Mouse (Mus musculus): Measurements from ENCODE around the gene Gtf3c5.

The Gtf3c5 gene

DNA sequence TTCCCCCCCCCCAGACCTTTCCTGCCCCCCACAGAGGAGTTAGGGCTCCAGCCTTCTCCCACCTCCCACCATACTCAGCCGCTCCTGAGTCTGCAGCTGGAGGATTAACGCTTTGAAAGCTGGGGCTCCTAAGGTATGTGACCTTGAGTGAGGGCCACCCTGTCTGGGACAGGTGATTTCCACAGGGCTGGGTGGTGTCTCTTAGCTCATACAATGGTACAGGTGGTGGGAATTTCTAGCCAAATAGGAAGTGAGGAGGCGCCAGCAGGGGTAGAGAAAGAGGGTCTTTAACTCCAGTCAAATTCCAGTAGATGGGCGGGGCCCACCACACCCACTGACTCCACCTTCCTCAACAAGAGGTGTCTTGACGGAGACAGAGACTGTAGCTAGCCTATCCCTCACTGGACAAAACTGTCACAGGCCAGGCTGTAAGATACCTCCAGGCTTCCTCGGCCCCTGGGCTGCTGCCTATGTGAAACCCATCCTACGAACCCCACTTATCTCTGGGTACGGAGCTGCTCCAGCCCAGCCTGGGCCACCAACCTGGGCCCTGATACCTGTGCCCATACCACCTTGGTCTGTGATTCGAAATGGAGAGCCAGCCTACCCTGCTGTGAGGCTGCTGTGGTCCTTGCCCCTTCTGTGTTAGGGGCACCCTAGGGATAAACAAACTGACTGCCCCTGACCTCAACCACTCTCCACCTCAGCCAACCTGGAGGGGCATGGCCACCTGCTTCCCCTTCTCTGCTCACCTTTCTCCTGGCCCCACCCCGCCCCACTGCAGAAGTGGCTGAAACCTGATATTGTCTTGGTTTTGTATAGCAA lies 24.0 kb upstream of the Gtf3c5 start:
- no peak for DNase-seq (ENCODE audit: low spot score)

DNA sequence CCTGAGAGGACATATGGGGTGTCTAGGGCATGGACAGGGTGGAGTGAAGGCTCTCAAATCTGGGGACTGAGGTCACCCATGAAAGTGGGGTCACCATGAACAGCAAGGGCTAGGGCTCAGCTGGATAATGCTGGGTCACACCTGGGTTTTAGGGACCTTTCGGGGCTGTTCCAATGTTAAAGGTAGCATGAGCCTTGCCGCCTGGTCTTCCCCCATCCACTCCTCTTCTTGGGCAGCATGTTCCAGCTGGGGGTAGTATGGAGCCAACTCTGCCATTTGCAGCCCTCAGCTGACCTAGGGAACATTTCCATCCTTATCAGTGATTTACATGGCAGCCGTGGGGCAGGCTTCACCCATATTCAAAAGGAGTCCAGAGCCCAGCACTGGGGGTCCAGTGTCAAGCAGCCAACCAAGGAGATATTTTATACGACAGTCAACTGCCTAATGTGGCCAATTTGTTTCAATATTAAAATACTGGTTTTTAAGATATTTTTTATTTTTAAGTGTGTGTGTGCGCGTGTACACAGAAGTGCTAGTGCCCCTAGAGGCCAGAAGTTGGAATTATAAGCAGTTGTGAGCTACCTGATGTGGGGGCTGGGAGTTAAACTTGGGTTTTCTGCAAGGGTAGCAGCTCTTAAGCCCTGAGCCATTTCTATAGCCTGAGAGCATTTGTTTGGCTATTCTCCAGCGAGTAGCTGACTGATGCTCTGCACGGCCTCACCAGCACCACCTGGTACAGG lies 23.2 kb upstream of the Gtf3c5 start:
- DNase-seq (ENCODE audit: low spot score): no peak

DNA sequence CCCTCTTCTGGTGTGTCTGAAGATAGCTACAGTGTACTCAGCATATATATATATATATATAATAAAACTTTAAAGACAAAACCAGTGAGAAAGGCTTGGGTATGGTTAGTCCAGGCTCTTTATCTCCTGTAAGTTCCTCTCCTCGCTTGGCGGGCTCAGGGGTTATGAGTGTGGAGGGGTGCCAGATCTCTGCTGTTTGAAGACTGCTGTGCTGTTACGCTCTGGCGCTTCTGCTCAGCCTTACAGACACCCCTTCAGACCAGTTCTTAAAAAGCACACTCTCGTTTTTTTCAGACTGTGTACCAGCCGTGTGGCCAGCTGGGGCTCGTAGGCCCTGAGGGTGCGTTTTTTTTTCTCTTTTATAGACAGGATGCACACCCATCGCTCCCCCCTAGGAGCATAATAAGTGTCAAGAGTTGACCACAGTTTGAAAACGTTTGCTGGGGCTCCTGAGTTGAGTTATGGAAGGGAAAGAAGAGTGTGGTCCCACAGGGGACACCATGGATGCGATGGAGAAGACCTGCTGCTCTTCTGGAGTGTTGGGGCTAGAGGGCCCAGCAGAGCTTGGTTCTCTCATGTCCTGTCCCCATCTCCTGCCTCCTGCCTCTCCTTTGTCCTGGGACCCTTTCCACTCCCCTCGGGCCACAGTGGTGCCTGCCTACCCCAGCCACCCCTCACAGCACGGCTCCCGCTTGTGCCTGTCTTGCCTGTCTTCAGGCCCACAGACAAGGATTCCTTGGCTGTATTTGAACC lies 22.4 kb upstream of the Gtf3c5 start:
- DNase-seq (ENCODE audit: low spot score): no peak

DNA sequence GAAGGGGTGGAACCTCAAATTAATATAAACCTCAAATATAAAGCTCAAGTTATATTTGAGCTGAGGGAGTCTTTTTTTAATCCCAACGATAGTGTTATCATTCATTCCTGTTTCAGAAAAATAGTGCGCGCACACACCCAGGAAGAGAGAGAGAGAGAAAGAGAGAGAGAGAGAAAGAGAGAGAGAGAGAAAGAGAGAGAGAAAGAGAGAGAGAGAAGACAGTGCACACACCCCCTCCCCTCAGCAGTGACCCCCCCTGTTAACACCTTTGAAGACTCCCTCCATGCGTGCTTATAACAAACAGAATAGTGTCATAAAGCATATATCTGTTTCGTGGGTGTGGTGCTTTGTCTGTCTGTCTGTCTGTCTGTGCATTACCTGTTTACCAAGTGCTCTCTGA lies 20.0 kb upstream of the Gtf3c5 start:
- DNase-seq (ENCODE audit: low spot score): no peak

DNA sequence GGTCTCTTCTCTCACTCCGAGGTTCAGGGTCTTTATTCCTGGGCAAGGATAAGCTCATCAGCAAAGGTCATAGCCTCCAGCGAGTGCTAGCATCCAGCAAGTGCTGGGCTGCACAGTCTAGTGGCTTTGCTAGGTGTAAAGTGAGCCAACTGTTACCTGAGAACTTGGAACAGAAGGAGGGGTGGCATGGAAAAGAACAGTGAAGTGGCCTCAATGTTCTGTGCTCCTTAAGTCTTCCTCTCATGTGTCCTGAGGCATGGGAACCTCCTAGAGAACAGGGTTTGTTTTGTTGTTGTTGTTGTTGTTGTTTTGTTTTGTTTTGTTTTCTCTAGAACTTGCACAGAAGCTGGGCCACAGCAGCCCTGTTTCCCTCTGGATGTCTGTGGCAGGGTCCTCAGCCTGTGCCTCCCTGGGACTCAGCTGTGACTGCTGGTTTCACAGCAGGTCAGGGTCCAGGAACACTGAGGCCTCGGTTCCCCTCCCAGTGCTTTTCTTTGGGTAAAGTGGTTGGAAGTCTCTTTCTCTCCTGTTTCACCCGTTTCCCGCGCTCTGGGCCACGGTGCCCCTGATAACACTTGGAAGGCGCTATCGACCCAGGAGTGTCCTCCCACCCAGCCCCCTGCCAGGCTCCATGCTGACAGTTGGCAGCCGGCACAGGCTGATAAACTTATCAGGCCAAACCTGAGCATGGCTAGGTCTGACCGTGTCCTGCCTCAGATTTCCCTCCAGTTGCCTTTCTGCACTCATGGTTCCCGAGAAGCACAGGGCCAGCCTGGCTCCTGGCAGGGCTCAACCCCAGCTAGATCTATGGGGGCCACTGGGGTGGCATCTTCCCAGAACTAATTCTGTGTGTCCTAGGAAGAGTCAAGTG lies 18.4 kb upstream of the Gtf3c5 start:
- DNase-seq (ENCODE audit: low spot score): no peak

DNA sequence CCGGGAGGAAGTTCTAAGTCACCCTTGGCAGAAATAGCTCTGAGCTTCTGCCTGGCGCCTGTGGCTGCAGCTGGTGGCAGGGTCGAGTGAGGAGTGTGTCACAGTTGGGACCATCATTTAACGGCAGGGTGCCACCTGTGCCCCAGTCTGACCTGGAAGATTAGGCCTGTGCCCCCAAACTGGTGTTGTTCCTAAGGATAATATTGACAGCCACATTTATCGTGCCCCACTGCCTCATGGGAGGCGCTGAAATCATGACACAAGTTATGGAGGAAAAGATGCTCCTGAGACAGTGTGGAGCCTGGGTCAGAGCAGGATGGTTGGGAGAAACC lies 16.0 kb upstream of the Gtf3c5 start:
- DNase-seq (ENCODE audit: low spot score): no peak

DNA sequence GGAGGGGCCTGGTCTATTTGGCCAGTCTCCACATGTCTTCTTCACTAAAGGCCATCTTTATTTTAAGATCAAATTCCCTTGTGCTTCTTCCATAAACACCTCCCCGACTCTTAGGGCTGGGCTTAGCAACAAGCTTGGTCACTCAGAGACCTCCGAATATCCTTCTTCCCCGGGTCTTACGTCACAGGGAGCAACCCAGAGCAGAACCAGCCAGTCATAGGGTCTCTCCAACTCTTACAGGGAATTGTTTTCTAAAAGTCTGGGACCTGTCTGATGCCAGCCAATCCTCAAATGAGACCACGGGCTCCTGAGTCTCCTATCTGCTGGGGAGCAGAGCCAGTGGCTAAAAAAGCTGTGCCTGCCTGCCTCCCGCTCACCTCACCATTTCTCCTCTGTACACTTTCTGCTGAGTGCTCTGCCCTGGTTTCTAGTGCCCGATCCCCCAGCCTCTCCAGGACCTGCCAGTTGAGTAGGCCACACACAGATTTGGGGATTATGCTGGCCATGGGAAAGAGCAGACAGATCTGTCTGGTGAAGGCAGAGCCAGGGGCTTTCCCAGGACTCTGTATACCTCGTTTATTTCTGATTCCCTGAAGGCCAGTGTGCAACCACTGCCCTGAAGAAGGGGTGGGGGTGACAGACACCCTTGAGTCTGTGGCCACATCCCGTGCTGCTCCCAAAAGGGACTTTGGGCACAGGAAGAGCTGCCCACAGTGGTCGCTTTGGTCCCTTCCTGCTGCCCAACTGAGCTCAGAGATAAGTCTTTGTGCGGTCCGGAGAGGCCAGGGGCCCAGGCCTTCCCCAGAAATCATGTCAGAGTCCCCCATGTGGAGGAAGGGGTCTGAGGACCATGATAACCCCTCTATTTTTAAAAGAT lies 15.4 kb upstream of the Gtf3c5 start:
- DNase-seq (ENCODE audit: low spot score): no peak

DNA sequence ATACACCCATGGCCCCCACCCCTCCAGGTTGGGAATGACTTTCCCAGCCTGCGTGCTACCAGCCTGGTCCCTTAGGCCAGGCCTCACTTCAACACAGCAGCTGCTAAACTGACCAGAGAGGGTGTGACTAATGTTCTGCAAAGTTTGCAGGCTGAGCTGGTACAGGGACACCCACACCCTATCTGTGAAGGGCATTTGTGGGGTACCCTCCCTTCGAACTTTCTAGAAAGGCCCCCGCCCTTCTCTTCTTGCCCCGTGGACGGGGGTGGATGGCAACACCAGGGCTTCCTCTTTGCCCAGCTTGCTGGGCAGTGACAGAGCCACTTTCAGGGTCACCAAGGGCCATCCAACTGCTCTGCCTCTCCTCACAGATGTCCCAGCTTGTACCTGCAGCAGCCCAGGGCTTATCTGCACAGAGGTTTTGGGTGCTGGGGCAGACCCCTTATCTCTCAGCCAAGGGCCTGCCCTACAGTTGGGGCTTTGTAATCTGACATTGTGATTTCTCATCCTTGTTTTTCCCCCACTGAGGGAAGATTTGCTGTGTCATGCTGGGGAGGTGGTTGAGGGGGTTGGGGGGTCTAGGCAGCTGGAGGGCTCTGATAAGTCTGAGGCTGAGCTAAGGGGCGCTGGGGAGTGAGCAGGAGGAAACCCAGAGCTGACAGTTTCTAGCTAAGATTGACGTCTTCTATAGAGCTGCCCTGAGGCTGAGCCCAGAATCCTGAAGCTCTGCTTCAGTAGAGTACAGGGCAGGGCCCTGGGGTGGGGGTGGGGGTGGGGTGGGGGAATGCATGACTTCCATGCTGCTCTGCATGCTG lies 14.4 kb upstream of the Gtf3c5 start:
- no peak for DNase-seq (ENCODE audit: low spot score)

DNA sequence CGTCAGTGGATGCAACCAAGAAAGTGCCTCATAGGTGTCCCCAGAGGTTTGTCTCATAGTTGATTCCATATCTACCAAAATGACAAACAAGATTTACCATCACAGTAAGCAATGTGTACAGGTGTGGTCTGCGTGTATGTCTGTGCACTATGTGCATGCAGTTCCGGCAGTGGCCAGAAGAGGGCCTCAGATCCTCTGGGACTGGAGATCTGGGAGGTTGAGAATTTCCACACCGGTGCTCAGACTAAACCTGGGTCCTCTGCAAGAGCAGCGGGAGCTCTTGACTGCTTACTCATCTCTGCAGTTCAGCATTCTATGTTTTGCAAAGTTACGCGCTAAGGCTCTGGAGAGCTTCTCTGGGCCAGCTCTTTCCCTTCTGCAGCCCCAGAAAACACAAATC lies 13.4 kb upstream of the Gtf3c5 start:
- no peak for DNase-seq (ENCODE audit: low spot score)

DNA sequence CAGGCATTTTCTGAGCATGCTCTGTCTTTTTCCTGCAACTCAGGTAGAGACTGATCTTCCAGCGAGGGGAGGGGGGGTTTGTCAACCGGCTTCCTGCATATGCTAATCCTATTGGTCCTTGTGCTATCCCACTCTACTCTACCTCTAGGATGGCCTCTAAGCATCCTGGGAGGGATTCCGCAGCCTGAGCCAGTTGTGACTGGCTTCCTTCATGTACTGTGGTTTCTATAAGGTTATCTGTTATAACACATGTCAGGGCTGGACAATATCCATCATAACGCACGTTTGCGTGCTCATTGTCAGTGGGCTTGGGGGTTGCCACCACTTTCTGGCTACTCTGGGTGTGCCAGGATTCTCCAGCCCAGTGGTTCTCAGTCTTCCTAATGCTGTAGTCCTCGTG lies 12.5 kb upstream of the Gtf3c5 start:
- no peak for DNase-seq (ENCODE audit: low spot score)

DNA sequence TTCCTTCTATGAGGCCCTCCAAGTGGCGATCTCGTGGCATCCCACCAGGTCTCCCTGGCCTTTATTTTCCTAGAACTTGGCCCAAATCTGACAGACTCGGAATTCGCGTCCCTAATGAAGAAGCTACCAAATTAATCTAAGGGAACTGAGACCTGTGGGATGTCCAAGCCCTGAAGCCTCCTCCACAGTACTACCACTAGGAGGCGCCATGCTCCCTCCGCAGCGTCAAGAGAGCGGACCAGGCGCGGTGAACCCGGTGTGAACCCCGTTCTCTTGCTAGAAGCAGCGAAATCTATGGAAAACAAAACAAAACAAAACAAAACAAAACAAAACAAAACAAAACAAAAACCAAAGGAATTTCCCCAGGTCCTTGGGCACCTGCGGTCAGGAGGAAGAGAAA lies 9.3 kb upstream of the Gtf3c5 start:
- DNase-seq (ENCODE audit: low spot score): peak; percentile 52

DNA sequence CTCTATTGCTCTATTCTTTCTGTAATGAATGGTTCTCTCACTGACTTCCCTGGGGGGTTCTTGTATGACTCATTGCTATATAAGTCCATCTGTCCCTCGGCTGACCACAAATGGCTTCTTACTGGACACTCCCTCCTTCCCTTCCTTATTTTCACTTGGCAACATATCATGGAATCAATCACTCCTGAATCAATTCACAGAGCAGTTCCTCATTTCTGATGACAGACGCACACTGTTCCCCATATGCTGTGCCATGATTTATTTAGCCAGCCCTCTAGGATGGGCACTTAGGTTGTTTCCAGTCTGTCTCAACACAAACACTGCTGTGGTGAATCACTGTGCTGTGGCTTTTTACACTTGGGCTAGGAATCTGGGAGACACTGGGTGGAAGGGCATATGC lies 7.9 kb upstream of the Gtf3c5 start:
- no peak for DNase-seq (ENCODE audit: low spot score)

DNA sequence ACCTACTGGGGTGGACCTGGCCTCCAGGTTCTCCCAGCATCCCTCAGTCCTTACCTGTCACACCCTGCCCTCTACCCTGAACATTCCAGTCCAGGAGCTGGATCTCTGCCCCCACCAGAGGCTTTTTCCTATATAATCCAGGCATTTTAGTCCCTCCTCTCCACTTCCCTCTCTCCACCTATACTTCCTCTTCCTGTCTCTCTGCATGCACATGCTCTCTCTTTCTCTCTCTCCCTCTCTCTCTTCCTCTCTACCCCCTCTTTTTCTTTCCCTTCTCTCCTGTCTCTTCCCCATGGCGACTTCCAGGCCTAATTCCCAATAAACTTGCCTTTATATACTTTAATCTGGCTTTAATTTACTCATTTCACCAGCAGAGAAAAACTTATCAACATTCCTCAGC lies 5.0 kb upstream of the Gtf3c5 start:
- no peak for DNase-seq (ENCODE audit: low spot score)

DNA sequence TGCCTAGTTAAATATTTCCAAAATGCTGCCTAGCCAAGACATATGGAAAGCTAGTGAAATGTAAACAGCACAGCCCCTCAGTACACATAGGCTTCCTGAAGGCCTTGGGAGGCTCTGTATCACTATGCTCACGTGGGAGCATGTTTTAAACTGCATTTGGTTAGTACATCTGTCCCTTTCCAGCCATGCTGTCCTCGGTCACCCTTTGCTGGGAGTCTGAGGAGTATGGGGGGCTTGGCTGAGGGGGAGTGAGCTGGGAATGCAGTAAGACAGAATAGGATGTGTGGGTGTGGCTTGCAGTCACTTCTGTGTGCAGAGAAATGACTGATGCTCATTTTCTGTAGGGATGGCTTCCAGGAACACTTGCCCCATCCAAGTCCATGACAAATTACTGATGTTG lies 2.2 kb upstream of the Gtf3c5 start:
- DNase-seq (ENCODE audit: low spot score): no peak

DNA sequence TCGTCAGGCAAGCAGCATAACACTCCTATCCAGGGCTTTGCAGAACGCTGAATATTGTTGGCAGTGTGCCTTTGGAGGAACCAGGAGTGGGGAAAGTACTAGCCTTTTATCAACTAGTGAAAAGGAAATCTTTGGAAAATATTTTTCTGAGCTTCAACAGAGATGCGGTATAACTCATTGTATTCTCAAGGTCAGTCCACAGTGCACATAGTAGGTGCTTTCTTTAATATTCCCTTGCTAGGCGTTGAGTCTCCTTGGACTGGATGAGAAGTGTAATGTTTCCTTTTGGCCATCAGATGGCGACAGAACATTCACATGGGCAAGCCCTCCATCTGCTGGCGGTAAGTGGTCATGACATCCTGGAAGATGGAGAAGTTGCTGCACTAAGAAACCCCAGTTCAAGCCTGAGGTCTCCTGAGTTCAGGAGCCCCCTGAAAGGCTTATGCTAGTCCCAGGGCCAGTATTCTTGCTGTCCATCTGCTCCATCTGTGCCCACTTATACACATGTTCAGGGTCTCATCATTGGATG lies 1.6 kb upstream of the Gtf3c5 start:
- DNase-seq (ENCODE audit: low spot score): peak; percentile 81

DNA sequence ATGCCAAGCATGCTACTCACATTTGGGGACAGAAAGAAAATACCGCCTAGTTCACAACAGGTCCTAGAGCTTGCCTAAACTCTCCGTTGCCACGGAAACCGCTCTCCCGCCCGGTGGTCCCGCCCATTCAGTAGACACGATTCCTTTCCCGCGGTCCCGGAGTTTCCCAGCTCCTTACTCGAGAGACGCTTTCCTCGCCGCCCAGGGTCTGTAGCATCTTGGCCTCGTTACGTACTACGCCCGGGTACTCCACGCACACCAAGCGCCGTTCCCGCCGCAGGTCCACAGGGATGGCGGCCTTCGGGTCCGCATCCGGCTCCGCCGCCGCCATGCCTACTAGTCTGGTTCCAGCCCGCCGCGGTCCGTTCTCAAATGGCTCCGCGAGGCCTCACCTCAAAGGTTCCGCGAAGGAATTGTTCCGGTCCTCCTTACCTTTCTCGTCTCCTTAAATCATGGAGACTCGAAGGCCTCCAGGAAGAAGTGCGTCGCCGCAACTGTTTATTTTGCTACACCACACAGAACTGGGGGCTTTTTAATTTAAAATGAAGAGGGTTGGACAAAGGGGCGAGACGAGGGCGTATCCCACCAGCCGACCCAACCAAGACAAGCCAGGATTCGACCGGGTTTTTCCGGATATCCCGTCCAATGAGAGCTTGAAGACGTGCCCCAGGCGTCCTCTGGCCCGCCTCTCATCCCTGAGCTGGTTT lies 751 bp downstream of the Gtf3c5 start:
- peak; percentile 87 for DNase-seq (ENCODE audit: low spot score)

DNA sequence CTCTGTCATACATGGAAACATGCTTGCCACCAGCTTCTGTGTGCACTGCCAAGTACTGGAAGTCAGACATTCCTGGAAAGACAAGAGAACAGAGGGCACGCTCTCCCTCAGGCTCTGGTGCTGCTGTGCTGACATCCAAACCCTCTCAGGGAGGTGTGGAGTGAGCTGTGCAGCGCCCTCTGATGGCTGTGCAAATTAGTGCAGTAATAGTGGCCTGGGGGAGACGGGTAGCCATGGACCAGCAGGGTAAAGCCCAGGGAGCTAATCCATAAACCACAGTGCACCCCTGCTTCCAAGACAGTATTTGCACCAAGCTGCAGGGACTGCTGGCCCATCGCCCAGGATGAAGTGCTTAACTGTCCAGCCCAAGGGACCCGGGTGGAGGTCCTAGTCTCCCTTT lies 5.5 kb downstream of the Gtf3c5 start:
- DNase-seq (ENCODE audit: low spot score): peak; percentile 45

DNA sequence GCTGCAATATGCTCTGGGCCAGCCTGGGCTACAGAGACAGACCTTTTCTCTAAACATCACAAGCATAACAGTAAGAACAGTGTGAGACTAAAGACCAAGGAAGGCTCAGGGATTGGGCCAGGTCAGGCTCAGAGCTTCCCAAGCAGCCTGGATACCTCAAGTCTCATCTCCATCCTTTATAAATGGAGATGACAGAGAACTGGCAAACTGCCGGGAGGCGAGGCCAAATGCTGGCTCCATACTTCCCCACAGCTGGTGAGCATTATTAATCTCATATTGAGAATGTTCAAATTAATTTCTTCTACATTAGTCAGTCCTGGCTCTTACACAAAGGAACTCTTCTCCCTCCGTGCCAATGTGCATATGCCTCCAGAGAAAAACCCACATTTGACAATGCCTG lies 6.7 kb downstream of the Gtf3c5 start:
- no peak for DNase-seq (ENCODE audit: low spot score)

DNA sequence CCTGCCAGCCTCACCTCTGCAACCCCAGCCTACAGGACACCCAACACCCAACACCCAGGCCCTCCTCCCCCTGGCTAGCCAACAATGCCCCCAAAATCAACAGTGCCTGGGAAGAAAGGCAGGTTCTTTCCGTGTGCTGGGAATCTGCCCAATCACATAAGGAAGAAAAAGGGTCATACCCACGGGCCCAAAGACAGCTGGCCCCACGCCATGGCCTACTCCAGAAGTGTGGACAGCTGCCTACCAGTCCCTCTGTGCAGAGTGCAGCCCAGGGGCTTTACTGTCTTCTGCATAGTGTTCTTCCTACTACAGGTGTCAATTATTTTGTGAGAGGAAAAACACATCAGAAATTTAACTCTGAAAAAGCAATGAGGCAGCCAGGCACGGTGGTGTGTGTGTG lies 8.2 kb downstream of the Gtf3c5 start:
- no peak for DNase-seq (ENCODE audit: low spot score)
